In genomic region chr10:43221659-43222058, GRCm38 (mm10) we compare ENCODE assay signal across 8 mouse cellular contexts. TPM values are rescaled to one million over a fixed set of nuclear protein-coding genes. Genes with fewer than 3 reads are reported as not detected.
A peak's percentile ranks its signal among the peaks of the same experiment; 100 is the strongest.
DNase-seq lines count a peak whose midpoint lies in the region; ATAC-seq and TF ChIP-seq lines count a peak whose summit lies in the region.

No protein-coding gene starts in this region.

- peak; percentile 59 for ATAC-seq in kidney, embryonic 15.5 days (replicated peaks; ENCODE audit: low FRiP score)
- peak; percentile 30 for ATAC-seq in Patski
- ATAC-seq in inflammation-experienced regulatory T-cells, adult 6 months = peak; percentile 34
- peak; percentile 49; the same call in 1 of the 2 replicates for ATAC-seq in lung, embryonic 15.5 days (ENCODE audit: borderline replicate concordance, extremely low read depth, low FRiP score, low TSS enrichment)
- peak; percentile 31 for ATAC-seq in stomach, embryonic 16.5 days (ENCODE audit: insufficient read depth, low FRiP score)

- H3K9ac ChIP-seq in kidney, embryonic 15.5 days = peak overlapping the region; percentile 96
- H3K9ac ChIP-seq in lung, embryonic 15.5 days = peak overlapping the region; percentile 88
- H3K9ac ChIP-seq in stomach, embryonic 16.5 days (ENCODE audit: low read length) = peak overlapping the region; percentile 83

- TF ChIP-seq CTCF in Patski (IDR thresholded peaks at IDR 0.05) = no peak

- in situ Hi-C loops in Patski (cut with MboI; ENCODE audit: low pct_unique_long_range_greater_than_20kb) = no loop called here

- H3K4me2 ChIP-seq in kidney, embryonic 15.5 days = peak overlapping the region; percentile 89
- H3K4me2 ChIP-seq in lung, embryonic 15.5 days = peak overlapping the region; percentile 82
- peak overlapping the region; percentile 61 for H3K4me2 ChIP-seq in stomach, embryonic 16.5 days (ENCODE audit: low read depth, low read length)

- no peaks in the 10 kb centered on the region for H3K36me3 ChIP-seq in kidney, embryonic 15.5 days
- peaks cover 4% of the 10 kb centered on the region for H3K36me3 ChIP-seq in erythroblast, embryonic 14.5 days (ENCODE audit: control insufficient read depth)
- H3K36me3 ChIP-seq in lung, embryonic 15.5 days = no peaks in the 10 kb centered on the region
- no peaks in the 10 kb centered on the region for H3K36me3 ChIP-seq in stomach, embryonic 16.5 days (ENCODE audit: control insufficient read depth, insufficient read depth, low read length)

- no peak for DNase-seq in kidney, adult 18-20 months
- DNase-seq in Patski (ENCODE audit: low read depth, low spot score) = no peak
- no peak for DNase-seq in retina, postnatal 1 day

- H3K27ac ChIP-seq in kidney, embryonic 15.5 days = peak overlapping the region; percentile 95
- peak overlapping the region; percentile 94 for H3K27ac ChIP-seq in lung, embryonic 15.5 days
- peak overlapping the region; percentile 80 for H3K27ac ChIP-seq in stomach, embryonic 16.5 days (ENCODE audit: low read length)

- peaks cover 11% of the 10 kb centered on the region; the same call in 1 of the 2 replicates for H3K4me1 ChIP-seq in kidney, embryonic 15.5 days
- peaks cover 39% of the 10 kb centered on the region for H3K4me1 ChIP-seq in erythroblast, embryonic 14.5 days (ENCODE audit: control insufficient read depth)
- peaks cover 11% of the 10 kb centered on the region for H3K4me1 ChIP-seq in lung, embryonic 15.5 days
- peaks cover 7% of the 10 kb centered on the region for H3K4me1 ChIP-seq in stomach, embryonic 16.5 days (ENCODE audit: control insufficient read depth, insufficient read depth, low read length)

- no peaks in the 10 kb centered on the region for H3K27me3 ChIP-seq in kidney, embryonic 15.5 days
- no peaks in the 10 kb centered on the region for H3K27me3 ChIP-seq in Patski
- no peaks in the 10 kb centered on the region for H3K27me3 ChIP-seq in erythroblast, embryonic 14.5 days (ENCODE audit: control insufficient read depth)
- H3K27me3 ChIP-seq in lung, embryonic 15.5 days = no peaks in the 10 kb centered on the region
- H3K27me3 ChIP-seq in stomach, embryonic 16.5 days (ENCODE audit: control insufficient read depth, insufficient read depth, low read length) = no peaks in the 10 kb centered on the region

- H3K4me3 ChIP-seq in kidney, embryonic 15.5 days (replicated peaks) = peak overlapping the region; percentile 94
- peak overlapping the region; percentile 78 for H3K4me3 ChIP-seq in erythroblast, embryonic 14.5 days (replicated peaks)
- H3K4me3 ChIP-seq in lung, embryonic 15.5 days = peak overlapping the region; percentile 67
- H3K4me3 ChIP-seq in stomach, embryonic 16.5 days (replicated peaks; ENCODE audit: low read length) = peak overlapping the region; percentile 78

- under 1% methylated on average over 25 of the region's 25 CpGs for WGBS in kidney, embryonic 15.5 days
- under 1% methylated on average over 25 of the region's 25 CpGs for WGBS in lung, embryonic 15.5 days
- WGBS in stomach, embryonic 16.5 days = under 1% methylated on average over 25 of the region's 25 CpGs

- no peaks in the 10 kb centered on the region for H3K9me3 ChIP-seq in kidney, embryonic 15.5 days (replicated peaks)
- no peaks in the 10 kb centered on the region for H3K9me3 ChIP-seq in erythroblast, embryonic 14.5 days (ENCODE audit: control insufficient read depth, low read length)
- no peaks in the 10 kb centered on the region for H3K9me3 ChIP-seq in lung, embryonic 15.5 days
- H3K9me3 ChIP-seq in stomach, embryonic 16.5 days (replicated peaks; ENCODE audit: control insufficient read depth, low read length) = no peaks in the 10 kb centered on the region

- CTCF ChIA-PET in Patski (lab: Charles Lee) = no interaction called here

- POLR2A ChIA-PET in Patski (lab: Charles Lee) = interaction anchor here (1.0 kb wide), 2 partner anchors 12 to 143 kb away, joined by 3 to 5 read pairs; no protein-coding TSS in a partner anchor

RNA-seq across cellular contexts. Expression of gene Pdss2, which starts 0.4 kb away (rescaled TPM):
- 14.5 and 15.3 TPM in 2 replicates for polyA plus RNA-seq in kidney, embryonic 15.5 days (2015; fragmentation: Nextera tagmentation; extraction: Ambion mirVana)
- 14.1 TPM for polyA plus RNA-seq in Patski (2021)
- polyA plus RNA-seq in erythroblast, embryonic 14.5 days (2012) = 0.33 and 0.46 TPM in 2 replicates
- polyA plus RNA-seq in inflammation-experienced regulatory T-cells, adult 6 months (2017; shearing (Covaris generic)) = 10 to 100 TPM in 1 of 3 experiments, 1 to 10 TPM in 2; 7.2 to 10.9 (median 9.5) TPM
- polyA plus RNA-seq in lung, embryonic 15.5 days (2015; fragmentation: Nextera tagmentation; extraction: Ambion mirVana) = 10.1 and 11.9 TPM in 2 replicates
- polyA plus RNA-seq in stomach, embryonic 16.5 days (2015; fragmentation: Nextera tagmentation; extraction: Ambion mirVana) = 11.9 and 12.5 TPM in 2 replicates

RNA-seq across cellular contexts. Expression of gene 9030612E09Rik, which starts 47.2 kb away (rescaled TPM):
- 0.71 and 0.96 TPM in 2 replicates for polyA plus RNA-seq in kidney, embryonic 15.5 days (2015; fragmentation: Nextera tagmentation; extraction: Ambion mirVana)
- polyA plus RNA-seq in Patski (2021) = 0.04 TPM
- polyA plus RNA-seq in erythroblast, embryonic 14.5 days (2012) = not detected in 2 replicates
- not detected for polyA plus RNA-seq in inflammation-experienced regulatory T-cells, adult 6 months (2017; shearing (Covaris generic))
- polyA plus RNA-seq in lung, embryonic 15.5 days (2015; fragmentation: Nextera tagmentation; extraction: Ambion mirVana) = 0.25 and 0.36 TPM in 2 replicates
- polyA plus RNA-seq in stomach, embryonic 16.5 days (2015; fragmentation: Nextera tagmentation; extraction: Ambion mirVana) = 0.44 and 0.50 TPM in 2 replicates

RNA-seq across cellular contexts. Expression of gene Sobp, which starts 47.3 kb away (rescaled TPM):
- polyA plus RNA-seq in kidney, embryonic 15.5 days (2015; fragmentation: Nextera tagmentation; extraction: Ambion mirVana) = 2.1 TPM in 2 replicates
- 0.27 TPM for polyA plus RNA-seq in Patski (2021)
- not detected in 2 replicates for polyA plus RNA-seq in erythroblast, embryonic 14.5 days (2012)
- polyA plus RNA-seq in inflammation-experienced regulatory T-cells, adult 6 months (2017; shearing (Covaris generic)) = not detected
- 0.39 and 0.66 TPM in 2 replicates for polyA plus RNA-seq in lung, embryonic 15.5 days (2015; fragmentation: Nextera tagmentation; extraction: Ambion mirVana)
- 0.67 and 1.0 TPM in 2 replicates for polyA plus RNA-seq in stomach, embryonic 16.5 days (2015; fragmentation: Nextera tagmentation; extraction: Ambion mirVana)
